Mouse (Mus musculus) frontal cortex, postnatal 25 days (tissue): ENCODE measurements around the gene Vsig8.
A peak's percentile ranks its signal among the peaks of the same experiment; 100 is the strongest.

Experiments
- DNase-seq, 2 experiments: peaks; one replicate each; pipeline ENCODE4 v3.0.0; 2022; ENCODE audit warnings: low spot score in 2 of 2

Vsig8 gene

DNA sequence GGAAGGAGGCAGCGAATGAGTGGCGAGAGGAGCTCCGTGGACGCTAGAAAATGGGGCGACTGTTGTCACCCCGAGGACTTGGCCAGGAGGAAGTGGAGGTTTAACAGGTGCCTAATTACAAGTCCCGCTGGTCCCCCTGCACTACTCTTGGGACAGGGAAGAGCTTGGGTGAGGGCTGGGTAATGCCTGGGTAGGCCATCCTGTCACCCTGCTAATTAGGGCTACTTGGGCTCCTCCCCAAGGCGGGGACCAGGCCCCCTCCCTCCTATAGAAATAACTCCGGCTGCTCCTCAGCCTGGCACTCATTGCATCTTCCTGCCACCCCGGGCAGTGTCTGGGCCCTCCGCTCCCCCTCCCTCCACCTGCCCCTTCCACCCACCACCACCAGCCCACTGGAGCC is at the start of gene Vsig8:
Gene Vsig8 (plus strand): TSS at position 301 of the 400 bp plus-strand sequence.
- no peak for DNase-seq

DNA sequence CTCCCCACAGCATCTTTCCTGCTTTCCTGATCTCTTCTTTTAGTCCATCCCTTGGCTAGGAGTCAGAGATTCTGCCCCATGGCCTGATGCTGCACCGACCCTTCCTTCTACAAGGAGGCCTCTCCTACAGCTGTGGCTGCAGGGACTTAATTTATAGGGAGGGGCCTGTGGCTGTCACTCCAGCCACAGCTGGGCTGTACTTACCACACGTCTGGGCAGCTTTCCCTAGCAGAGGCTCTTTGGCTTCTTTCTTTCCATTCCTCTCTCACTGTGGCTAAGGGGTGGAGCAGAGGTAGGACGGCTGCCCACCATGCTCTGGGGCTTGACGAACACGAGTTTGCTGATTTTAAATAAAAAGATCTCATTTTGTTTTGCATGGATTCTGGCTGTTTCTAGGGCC is 48.7 kb upstream of the Vsig8 start:
- DNase-seq, result no peak

DNA sequence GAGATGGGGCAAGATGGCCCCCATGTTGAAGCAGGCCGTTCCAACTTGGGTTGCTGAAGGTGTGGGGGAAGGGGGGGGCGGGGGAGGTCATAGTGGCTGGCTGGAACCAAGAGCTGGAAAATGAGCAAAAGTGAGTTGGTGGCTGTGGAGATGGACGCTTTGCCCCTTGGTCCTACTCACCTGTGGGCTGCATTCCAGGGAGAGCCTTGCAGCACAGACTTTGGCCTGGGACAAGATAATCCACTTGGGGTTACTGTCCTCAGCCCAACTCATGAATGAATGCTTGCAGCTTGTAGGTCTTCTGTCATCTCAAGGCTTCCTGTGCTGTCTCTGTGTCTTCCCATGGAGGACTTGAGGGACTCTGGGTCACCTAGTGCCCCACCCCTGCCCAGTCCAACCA is 48.0 kb upstream of the Vsig8 start:
- no peak for DNase-seq

DNA sequence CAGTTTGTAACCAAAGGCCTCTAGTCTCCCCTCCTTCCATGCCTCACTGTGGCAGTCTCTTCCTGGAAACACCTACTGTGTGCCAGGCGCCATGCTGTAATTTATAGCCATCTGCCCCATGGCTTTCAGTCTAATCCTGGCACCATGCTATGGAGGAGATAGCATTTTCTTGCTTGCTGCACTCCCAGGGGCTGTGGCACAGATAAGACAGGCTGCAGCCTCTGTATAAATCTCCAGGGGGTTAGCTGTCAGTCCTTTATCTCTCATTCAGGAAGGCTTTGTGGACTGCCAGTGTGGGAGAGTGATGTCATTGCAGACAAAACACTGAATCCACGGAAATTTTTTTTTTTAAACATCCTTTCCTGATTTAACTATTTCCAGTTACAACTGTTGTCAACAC is 47.6 kb upstream of the Vsig8 start:
- DNase-seq, result no peak

DNA sequence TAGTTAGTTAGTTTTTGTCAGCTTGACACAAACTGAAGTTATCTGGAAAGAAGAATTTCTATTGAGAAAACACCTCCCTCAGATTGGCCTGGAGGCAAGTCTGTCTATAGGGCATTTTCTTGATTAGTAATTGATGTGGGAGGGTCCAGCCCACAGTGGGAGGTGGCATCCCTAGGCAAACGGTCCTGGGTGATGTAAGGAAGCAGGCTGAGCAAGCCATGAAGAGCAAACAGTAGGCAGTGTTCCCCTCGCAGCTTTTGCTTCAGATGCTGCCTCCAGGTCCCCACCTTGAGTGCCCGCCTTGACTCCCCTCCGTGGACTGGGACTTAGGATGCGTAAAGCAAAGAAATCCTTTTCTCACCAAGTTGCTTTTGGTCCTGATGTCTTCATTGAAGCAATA is 46.5 kb upstream of the Vsig8 start:
- no peak for DNase-seq

DNA sequence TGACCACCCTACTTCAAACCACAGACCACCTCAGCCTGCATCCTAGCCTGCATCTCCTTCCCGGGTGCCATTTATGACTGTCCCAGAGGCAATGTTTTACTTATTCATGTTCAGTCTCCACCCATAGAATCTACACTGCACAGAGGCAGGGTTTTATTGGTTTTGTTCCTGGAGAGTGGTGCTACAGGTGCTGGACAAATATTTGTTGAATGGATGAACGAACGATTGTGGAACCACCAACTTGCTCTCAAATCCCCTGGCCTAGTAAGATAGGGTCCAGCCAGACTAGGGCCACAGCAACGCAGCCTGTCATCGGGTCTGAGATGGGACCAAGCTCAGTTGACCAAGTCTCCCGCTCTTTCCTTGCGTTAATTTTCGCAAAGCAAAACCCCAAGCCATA is 45.8 kb upstream of the Vsig8 start:
- no peak for DNase-seq

DNA sequence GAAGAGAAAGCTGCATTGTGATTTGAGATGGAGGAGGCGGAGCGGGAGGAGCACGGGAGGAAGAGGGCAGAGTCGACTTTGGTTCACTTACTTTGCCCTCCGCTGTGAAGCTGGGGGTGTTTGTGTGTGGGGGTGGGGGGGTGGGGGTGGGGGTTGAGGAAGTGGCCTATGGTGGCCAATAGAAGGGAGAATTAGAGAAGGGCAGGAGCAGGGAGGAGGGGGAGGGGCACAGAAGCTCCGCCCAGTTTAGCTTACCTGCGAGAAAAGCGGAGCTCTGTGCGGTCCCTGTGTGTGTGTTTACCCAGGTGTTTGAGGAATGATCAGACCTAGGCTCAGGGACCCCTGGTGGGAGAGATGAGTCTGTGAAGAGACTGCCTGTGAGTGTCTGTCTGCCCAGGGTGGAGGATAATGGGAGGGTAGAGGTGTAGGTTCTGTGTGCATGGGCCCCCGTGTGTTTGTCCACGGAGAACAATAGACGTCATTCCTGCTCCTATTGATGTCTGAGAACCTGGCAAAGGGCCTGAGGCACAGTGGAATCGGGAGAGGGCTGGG is 45.2 kb upstream of the Vsig8 start:
- no peak for DNase-seq

DNA sequence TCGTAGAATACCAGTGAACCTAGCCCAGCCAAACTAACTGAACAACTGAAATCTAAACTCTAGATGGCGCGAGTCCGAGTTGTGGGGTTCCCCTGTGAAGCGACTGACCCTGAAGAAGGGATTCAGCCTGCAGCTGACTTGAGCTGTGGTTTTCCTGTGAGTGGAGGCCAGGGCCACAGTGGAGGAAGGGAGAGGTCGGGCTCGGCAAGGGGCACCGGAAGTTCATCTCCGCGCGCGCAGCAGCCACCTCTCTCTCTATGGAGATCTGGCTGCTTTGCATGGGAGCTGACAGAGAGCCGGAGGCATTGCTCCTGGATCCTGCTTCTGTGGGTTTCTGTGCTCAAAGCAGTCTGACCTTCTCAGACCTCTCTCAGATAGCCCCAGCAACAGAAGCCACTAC is 42.8 kb upstream of the Vsig8 start:
- no peak for DNase-seq

DNA sequence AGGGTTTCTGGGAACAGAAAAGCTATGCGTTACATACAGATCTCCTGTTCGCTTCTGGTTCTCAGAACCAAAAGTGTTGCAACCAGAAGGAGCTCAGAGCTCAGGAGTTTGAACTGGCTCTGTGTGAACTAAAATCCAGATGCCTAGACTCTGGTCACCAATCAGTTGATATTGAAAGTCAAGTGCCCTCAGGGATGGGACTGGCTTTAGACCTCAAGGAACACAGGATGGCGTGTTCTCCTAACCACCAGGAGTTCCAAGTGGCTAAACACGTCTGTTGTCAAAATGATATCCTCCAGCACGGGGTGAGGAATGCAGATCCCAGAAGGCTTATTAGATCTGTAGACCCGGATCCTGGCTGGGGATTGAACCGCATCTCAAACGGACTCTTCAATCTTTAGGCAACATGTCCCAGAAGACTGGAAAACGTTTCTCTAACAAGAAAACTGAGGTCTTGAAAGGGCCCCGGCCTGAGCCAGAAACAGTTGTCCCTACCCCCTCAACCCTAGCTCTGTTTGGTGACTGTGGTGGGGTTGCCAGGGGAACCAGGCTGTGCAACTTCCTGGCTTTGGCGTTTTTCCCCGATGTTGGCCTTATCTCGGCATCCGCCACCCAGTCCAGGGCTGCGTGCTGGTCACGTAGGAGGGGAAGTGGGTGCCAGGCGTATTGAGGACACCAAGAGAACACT is 42.1 kb upstream of the Vsig8 start:
- DNase-seq, result no peak

DNA sequence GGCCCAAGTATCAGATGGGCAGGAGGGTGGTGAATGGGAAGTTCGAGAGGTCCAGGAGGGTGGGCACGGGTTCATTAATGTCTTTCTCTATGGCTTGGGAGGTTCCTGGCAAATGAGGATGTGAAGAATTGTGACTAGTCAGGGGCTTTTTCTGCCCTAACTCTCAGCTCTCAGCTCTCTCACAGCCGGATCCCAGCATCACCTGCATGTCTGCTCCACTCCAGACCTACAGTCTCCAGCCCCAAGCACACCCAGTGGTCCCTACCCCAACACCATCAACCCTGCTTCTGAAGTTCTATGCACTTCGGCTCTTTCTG is 41.6 kb upstream of the Vsig8 start:
- DNase-seq, result no peak

DNA sequence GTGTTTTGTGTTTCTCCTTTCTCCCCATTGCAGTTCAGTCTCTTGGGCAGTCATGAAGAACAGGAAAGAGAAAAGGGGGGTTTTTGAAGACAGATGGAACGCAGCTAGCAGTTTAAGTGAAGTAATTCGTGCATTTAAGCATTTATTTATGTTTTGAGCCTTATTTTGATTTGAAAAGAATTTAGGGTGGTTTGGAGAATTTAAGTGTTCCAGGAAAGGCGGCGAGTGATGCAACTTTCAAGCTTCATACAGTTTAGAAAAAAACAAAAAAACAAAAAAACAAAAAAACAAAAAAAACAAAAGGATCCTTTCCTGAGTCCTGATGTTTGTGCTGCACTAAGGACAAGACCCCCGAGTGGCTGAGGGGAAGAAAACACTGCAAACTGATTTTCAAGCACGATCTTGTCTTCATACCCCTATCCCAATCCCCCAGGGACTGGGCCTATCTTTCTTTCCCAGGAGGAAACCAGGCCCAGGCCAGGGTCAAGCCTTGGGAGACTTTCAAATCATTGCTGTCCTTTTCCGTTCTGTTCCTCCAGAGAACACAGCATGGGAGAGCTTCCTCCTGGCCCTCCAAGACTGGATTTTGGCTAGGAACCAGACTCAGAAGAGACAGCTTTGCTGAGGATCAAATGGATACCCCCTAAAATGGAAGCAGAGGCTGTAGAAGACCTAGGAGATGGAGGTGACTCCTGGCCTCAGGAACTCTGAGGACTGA is 41.0 kb upstream of the Vsig8 start:
- DNase-seq, result no peak

DNA sequence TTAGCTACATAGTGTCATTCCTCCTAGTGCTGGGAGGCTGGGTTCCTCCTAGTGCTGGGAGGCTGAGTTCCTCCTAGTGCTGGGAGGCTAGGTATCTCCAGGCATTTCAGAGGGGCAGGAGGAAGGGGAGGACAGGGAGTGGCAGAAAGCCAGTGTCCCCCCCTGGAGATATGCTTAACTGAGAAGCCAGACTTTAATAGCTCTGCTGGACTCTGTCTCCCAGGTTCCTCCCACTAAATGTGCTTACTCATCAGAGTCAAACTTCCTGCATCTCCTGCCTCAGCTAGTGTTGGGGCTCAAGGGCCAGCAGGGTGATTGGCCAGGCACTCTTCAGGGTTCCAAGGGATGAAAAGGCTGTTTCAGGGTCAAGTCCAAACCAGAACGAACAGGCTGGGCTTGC is 40.3 kb upstream of the Vsig8 start:
- DNase-seq, result no peak

DNA sequence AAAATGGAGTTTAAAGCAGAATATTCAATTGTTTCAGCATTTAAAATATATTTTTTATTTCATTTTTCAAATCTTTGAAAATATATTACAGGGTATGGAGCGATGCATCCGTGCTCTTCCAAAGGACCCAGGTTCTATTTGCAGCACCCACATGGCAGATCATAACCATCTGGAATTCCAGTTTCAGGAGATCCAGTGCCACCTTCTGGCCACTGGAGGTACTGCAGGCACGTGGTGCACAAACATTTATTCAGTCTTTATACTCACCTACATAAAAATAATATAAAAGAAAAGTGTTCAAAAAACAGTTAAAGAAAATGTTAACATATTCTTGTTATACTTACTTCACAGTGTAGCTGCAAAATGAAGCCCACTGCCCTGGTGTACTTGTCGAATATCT is 37.7 kb upstream of the Vsig8 start:
- no peak for DNase-seq

DNA sequence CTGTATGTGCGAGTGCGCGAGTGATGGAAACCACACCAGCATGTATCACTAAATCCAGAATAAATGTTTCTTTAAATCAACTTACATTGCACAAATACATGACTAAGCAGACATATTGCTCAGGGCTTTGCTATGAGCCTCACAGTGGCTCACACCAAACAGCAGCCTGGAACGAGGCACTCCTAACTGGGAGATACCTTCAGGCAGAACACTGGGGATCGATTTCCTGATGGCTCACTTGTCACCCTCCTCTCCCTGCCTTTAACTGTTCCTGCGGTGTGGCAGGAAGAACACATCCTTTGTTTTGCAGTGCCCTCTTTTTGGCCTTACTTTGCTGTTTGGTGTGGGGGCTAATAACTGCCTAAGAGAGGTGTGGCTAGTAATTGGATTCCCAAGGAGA is 36.1 kb upstream of the Vsig8 start:
- no peak for DNase-seq

DNA sequence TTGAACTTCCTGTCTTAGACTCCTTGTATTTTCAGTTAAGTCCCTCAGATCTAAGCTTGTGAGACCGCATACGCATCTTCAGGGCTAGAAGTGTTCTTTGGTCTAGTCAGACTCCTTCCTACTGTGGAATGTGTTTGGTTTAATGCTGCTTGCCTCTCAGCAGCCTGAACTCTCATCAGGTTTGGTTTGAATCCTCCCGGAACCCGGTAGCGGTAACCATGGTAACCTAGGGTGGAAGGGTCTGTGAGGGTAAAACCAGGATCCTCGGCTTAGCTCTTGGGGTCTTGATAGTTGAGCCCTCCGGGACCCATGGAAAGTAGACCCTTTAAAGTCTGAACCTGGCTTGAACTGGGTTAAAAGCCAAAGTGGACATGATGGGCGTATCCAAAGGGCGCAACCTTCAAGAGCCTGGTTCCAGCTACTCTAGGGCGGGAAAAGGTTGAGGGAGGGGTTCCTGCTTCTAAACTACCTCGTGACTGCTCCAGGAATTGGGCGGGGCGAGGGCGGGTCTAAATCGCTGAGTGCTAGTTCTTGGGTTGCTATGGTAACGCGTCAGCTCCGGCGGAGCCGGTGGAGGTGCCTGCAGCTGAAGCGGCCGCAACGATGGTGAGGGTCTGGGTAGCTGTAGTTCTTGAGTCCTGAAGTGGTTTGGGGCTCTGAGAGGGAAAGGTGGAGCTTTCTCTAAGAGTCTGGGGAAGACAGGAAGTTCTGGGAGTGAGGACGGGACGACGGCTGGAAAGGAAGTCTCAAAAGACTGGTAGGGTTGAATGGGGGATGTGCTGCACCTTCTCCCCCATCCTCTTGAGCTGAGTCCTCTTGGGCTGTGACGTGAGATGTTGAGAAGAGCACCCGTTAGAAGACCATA is 34.9 kb upstream of the Vsig8 start, which contains the start of gene Cfap45:
Gene Cfap45 (plus strand): TSS at position 226 of the 865 bp plus-strand sequence.
- peak; percentile 58 to 68 for DNase-seq

DNA sequence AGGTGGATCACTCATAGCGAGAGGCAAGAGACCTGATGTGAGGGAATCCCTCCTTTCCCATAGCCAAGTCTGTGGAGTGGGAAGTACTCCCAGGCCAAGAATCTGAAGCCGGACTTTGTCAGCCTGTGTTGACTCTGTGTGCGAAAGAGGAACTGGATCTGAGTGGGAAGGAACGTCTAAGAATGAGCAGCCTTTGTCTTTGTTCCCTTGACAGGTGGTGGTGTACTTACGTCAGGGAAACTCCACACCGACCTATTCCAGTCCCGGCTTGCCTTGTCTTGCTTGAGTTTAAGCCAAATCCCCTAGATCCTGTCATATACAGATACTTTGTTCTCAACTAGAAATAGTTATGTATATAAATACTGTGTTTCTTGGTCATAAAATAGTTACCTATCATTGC is 33.2 kb upstream of the Vsig8 start:
- no peak for DNase-seq

DNA sequence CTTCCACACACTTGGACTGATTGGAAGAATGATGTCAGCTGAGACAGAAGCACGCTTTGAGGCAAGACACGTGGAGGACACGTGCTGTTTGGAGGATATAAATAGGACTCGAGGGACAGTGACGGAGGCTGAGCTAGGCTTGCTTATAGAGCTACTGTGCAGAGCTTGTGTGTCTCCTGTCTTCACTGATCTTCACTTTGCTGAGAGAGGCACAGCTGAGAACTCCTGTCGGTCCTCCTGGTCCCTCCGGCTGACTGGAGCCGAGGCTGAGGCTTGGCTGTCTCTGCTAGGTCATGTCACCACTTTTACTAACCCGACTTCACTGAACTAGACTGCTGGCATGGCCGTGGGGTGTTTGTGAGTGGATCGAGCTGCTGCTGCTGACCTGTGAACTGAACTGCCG is 32.0 kb upstream of the Vsig8 start:
- DNase-seq, result no peak

DNA sequence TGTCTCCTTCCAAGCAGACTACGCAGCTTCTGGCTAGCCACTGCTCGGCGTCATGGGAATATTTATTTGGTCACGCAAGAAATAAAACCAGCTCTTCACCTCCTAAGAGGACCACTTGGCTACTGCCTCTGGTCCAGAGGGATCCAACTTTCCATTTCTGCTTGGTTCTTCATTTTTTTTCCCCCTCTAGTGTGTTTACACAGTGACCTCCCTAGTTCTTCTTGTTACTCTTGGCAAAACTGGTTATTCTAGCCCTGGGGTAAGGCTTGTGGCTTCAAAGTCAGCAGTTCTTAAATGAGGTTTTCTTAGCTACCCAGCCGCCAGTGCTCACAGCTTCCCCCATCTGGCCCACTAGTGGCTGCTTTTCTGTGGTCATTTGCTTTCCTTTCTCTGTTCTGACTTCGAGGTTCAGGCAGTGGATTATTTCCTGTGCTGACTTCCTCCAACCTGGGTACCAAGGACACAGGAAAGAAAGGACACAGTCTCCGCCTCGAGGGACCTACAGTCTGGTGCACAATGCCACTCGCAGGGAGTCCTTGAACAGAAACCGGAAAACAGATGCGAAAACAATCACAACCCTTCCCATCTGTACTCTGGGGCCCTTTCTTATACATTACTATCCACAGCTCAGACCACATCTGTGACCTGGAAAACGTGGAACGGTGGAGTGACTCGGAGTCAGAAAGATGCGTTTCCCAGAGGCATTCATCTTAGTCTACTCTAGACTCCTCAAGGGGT is 30.5 kb upstream of the Vsig8 start:
- DNase-seq, result no peak

DNA sequence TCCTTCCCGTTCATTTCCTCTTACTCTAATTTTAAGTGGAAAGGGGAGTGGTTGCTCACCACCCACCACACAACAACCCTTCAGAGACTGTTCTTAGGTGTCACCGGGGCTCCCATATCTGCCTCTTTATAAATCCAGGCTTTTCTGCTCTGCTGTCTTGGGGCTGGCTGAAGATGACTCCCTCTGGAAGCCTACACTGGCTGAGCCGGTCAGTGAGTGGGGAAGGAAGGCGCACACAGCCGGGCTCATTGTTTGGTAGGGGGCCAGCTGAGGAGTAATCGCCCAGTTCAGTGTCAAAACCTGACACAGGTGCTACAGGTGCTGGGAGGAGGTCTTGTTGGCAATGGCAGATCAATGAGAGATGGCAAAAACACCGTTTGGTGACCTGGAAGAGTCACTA is 29.8 kb upstream of the Vsig8 start:
- no peak for DNase-seq

DNA sequence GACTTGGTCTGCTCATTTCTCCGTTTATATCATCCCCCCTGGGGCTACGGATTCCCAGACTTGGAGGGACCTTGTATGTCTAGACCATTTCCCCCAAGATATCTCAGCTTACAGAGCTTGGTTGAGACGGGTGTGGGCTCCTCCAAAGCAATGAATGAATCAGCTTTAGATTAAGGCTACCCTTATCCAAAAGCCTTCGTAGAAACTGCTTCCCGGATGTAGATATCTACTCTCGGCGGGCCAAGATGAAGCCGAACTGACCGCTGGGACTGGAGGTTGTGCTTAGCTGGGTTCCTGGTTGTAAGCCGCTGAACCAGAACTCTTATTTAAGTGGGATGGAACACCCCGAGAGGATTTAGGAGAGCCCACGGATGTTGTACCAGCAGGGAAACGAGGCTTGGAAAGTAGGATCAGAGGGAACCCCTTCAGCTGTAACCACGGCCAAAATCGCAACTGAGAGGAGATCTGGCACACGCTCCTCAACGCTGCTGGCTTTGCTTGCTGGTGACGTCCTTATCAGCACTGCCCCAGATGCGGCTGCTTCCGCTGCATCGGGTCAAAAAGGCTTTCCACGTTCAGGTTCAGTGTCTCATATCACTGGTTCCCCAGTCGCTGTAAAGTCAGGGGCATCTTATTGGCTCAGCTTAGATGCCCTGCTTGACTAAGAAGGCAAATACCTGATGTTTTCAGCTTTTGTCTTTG is 29.2 kb upstream of the Vsig8 start:
- DNase-seq, result no peak

DNA sequence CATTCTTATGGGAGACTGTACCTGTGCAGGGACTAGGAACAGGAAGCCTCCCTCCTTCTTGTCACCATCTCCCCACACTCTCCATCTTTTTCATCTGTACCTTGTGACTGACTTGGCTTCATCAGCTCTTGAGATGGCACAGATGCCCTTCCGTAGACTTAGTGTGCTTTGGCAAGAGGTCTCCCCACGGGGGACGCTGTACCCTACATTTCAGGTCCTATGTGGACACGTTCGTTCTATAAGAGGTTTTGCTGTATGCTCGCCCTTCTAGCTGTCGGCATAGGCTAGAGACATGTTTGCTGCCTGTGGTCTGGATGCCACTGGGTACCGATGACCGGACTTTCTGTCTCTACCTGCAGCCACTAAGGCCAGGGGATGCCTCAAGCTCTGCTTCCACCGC is 28.3 kb upstream of the Vsig8 start:
- DNase-seq, result no peak
